Mouse (Mus musculus) cortical plate, adult 2 months (tissue): Measurements from ENCODE around the gene Tmem91.

Experiments used
- CTCF ChIP-seq: fragments of 200-500 bp; IDR thresholded peaks from 2 replicates; pipeline ENCODE4 v1.5.1; 2011; ENCODE audit warnings: mild to moderate bottlenecking, control low read depth, low read length; ENCODE audit not compliant: insufficient read depth; ENCODE audit errors: extremely low read depth
- POLR2A ChIP-seq: fragments of 200-500 bp; IDR thresholded peaks from 2 replicates; pipeline ENCODE4 v1.6.1; 2011; ENCODE audit warnings: mild to moderate bottlenecking, low read length, control low read depth; ENCODE audit not compliant: insufficient read depth; ENCODE audit errors: extremely low read depth

DNA sequence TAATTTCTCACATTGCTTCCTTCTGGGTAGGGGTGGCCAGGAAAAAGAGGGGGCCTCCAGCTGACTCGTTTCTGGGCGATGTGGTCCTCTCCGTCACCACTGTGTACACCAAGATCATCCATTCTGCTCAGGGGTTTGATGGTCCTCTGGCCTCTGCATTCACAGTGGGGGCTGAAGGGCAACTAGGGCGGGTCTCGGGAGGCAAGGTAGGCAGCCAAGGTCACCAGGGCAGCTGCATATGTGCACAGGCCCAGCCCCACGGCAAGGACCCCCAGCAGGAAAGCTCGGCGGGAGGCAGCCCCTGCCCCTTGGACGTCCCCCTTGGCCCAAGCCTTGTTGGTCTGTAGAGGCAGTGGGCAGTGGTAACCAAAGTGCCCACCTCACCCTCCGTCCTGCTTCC is 5.8 kb downstream of the Tmem91 start:
- TF ChIP-seq POLR2A (no peak), CTCF (no peak)
